Mouse (Mus musculus): ENCODE measurements at regions not wholly inside any gene's neighbourhood (a gene's known extent, or its start where the extent isn't known, plus 50 kb on each side); places are given as distances from the start of the nearest gene placed in this dataset.

- no peak for TF ChIP-seq CTCF (IDR thresholded peaks at IDR 0.05; ENCODE audit: control insufficient read depth, insufficient read depth, insufficient read length)
- TF ChIP-seq MYOD1 (IDR thresholded peaks at IDR 0.05; ENCODE audit: control insufficient read depth, insufficient read length, low read depth): no peak
- no peak for TF ChIP-seq USF1 (IDR thresholded peaks at IDR 0.05; ENCODE audit: low read depth)
- TF ChIP-seq MAX (IDR thresholded peaks at IDR 0.05): no peak
- no peak for TF ChIP-seq MYOG (IDR thresholded peaks at IDR 0.05; ENCODE audit: control insufficient read depth, extremely low read depth, insufficient read length)
Observed at GRCm38 (mm10) chr13:90342823-90343222, 253.4 kb upstream of the Xrcc4 start.
